In the genomic region with DNA sequence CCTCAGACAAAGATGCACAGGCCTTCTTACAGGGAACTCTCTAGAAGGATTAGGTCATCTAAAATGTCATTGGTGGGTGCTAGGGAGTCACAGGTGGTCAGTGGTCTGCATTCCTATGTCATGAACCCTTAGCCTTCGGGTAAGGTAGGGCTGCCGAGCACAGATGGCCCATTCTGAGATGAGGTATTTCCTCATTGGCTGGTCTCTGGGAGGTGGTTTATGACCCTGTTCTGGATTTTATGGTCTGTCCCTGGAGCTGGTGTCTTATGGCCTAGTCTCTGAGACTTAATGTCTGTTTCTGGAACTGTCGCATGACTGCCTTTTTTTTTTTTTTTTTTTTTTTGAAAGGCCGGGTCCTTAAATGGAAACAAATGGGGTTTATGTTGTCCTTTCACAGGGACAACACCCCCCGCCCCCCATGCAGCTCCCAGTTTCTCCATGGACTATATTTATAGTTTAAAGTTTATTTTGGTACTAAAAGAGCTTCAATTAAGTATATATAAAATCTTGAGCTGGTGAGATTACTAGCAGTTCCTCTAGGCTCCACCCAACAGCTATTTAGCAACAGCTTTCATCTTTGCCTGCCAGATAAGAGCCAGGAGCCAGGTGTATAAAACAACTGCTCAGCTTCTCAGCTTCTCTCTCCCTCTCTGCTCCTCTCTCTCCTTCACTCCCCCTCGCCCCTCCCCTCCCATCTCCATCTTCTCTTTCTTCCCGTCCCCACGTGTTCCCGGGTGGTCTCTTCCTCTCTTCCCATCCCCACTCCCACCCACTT, we compare ENCODE assay signal across 33 mouse cellular contexts. TPM values are rescaled to one million over a fixed set of nuclear protein-coding genes. Genes with fewer than 3 reads are reported as not detected.
DNase-seq lines count a peak whose midpoint lies in the region; ATAC-seq and TF ChIP-seq lines count a peak whose summit lies in the region.
"Had no signal": no experiment of that assay in that cellular context is flagged by ENCODE, and none has a peak within 500 bp of the region (broad histone marks: within the 10 kb centered on the region; RNA-seq: fewer than 3 reads in every experiment).

No protein-coding gene starts in this region.

- CTCF ChIA-PET in Patski (lab: Charles Lee) = interaction anchor here (1.1 kb wide), 1 partner anchor 8 kb away, joined by 3 read pairs; no protein-coding TSS in a partner anchor

- 18% methylated on average over 9 of the region's 9 CpGs for WGBS in kidney, embryonic 16.5 days
- 48% methylated on average over 9 of the region's 9 CpGs for WGBS in kidney, adult 2 months
- 18% methylated on average over 9 of the region's 9 CpGs for WGBS in intestine, postnatal 0 days
- WGBS in midbrain, embryonic 14.5 days = 74% methylated on average over 9 of the region's 9 CpGs

- in situ Hi-C loops in Patski (cut with MboI; ENCODE audit: low pct_unique_long_range_greater_than_20kb) = loop anchor here (10.0 kb wide), 2 partner anchors 158 to 318 kb away; no protein-coding TSS in a partner anchor

- H3K27me3 ChIP-seq in kidney, embryonic 16.5 days (ENCODE audit: insufficient read depth, low read length) = no peaks in the 10 kb centered on the region
- no peaks in the 10 kb centered on the region for H3K27me3 ChIP-seq in kidney, adult 2 months (replicated peaks; ENCODE audit: control insufficient read depth, insufficient read depth, low read length)
- no peaks in the 10 kb centered on the region for H3K27me3 ChIP-seq in Patski
- H3K27me3 ChIP-seq in intestine, postnatal 0 days (replicated peaks; ENCODE audit: control insufficient read depth, insufficient read depth, low read length) = no peaks in the 10 kb centered on the region
- no peaks in the 10 kb centered on the region for H3K27me3 ChIP-seq in midbrain, embryonic 14.5 days (ENCODE audit: control insufficient read depth, insufficient read depth, low read length)
- H3K27me3 ChIP-seq: limb, embryonic 15.5 days; midbrain, embryonic 12.5 days; neural tube, embryonic 12.5 days; stomach, embryonic 15.5 days had no signal

- no peak for TF ChIP-seq CTCF in kidney, adult 2 months (conservative IDR thresholded peaks at IDR 0.05; ENCODE audit: insufficient read depth, insufficient read length, low read depth, low read length)
- TF ChIP-seq CTCF in Patski (IDR thresholded peaks at IDR 0.05) = no peak
- no peak for TF ChIP-seq CTCF in intestine, postnatal 0 days (IDR thresholded peaks at IDR 0.05; ENCODE audit: low read depth)

- H3K4me2 ChIP-seq in kidney, embryonic 16.5 days (replicated peaks; ENCODE audit: low read depth, low read length) = no peak overlapping the region
- H3K4me2 ChIP-seq in intestine, postnatal 0 days (replicated peaks; ENCODE audit: low read depth) = no peak overlapping the region
- no peak overlapping the region for H3K4me2 ChIP-seq in midbrain, embryonic 14.5 days (ENCODE audit: low read length)
- H3K4me2 ChIP-seq: hindbrain, embryonic 14.5 days; limb, embryonic 15.5 days; midbrain, embryonic 12.5 days; neural tube, embryonic 12.5 days; stomach, embryonic 15.5 days had no signal

- H3K9me3 ChIP-seq in kidney, embryonic 16.5 days (ENCODE audit: low read length) = no peaks in the 10 kb centered on the region
- H3K9me3 ChIP-seq in intestine, postnatal 0 days (ENCODE audit: control insufficient read depth) = no peaks in the 10 kb centered on the region
- no peaks in the 10 kb centered on the region for H3K9me3 ChIP-seq in midbrain, embryonic 14.5 days (ENCODE audit: control insufficient read depth, low read length)
- H3K9me3 ChIP-seq: embryonic facial prominence, embryonic 10.5 days; forebrain, embryonic 10.5 days; heart, embryonic 10.5 days; limb, embryonic 15.5 days; midbrain, embryonic 12.5 days; neural tube, embryonic 12.5 days; stomach, embryonic 15.5 days had no signal

- POLR2A ChIA-PET in Patski (lab: Charles Lee) = interaction anchor here (0.7 to 1.2 kb wide), 2 partner anchors 29 to 224 kb away, joined by 3 to 7 read pairs; no protein-coding TSS in a partner anchor

- no peak overlapping the region for H3K9ac ChIP-seq in kidney, embryonic 16.5 days (replicated peaks; ENCODE audit: low read length)
- no peak overlapping the region for H3K9ac ChIP-seq in intestine, postnatal 0 days (ENCODE audit: low read depth, low read length)
- H3K9ac ChIP-seq in midbrain, embryonic 14.5 days (replicated peaks; ENCODE audit: low read length) = no peak overlapping the region
- H3K9ac ChIP-seq: hindbrain, embryonic 14.5 days; limb, embryonic 15.5 days; liver, postnatal 0 days; midbrain, embryonic 12.5 days; neural tube, embryonic 12.5 days; stomach, embryonic 15.5 days had no signal

- H3K36me3 ChIP-seq in kidney, embryonic 16.5 days (ENCODE audit: insufficient read depth, low read length) = no peaks in the 10 kb centered on the region
- no peaks in the 10 kb centered on the region for H3K36me3 ChIP-seq in kidney, adult 2 months (ENCODE audit: control insufficient read depth, insufficient read depth, low read length)
- no peaks in the 10 kb centered on the region for H3K36me3 ChIP-seq in intestine, postnatal 0 days (ENCODE audit: control insufficient read depth, insufficient read depth)
- no peaks in the 10 kb centered on the region for H3K36me3 ChIP-seq in midbrain, embryonic 14.5 days (ENCODE audit: control insufficient read depth, insufficient read depth, low read length)
- H3K36me3 ChIP-seq: embryonic facial prominence, embryonic 10.5 days; forebrain, embryonic 10.5 days; heart, embryonic 10.5 days; limb, embryonic 15.5 days; midbrain, embryonic 12.5 days; neural tube, embryonic 12.5 days; stomach, embryonic 15.5 days had no signal

- DNase-seq in kidney, adult 2 months = no peak
- DNase-seq in Patski (ENCODE audit: low read depth, low spot score) = no peak
- no peak for DNase-seq in spleen, postnatal 10 days (ENCODE audit: low spot score in 2 of 2)
- DNase-seq in midbrain, embryonic 14.5 days = no peak
- DNase-seq in spleen, postnatal 14 days (ENCODE audit: low spot score in 2 of 2) = no peak
- DNase-seq: cerebellum, adult 11 months; cerebellum, postnatal 10 days; gastrocnemius, adult 2 months; heart, postnatal 4 days; kidney, postnatal 10 days; liver, postnatal 0 days; lung, postnatal 10 days; thymus, postnatal 36 days had no signal

- no peak for ATAC-seq in kidney, embryonic 16.5 days (ENCODE audit: low FRiP score, low TSS enrichment)
- ATAC-seq in Patski = peak; percentile 51
- peak; percentile 83 for ATAC-seq in intestine, postnatal 0 days
- ATAC-seq in megakaryocyte progenitor cell, adult 5-6 weeks (replicated peaks; ENCODE audit: poor library complexity) = peak; percentile 48; the same call in 1 of the 2 replicates
- no peak for ATAC-seq in midbrain, embryonic 14.5 days (ENCODE audit: low FRiP score, low TSS enrichment)
- ATAC-seq: inflammation-experienced regulatory T-cells, adult 6 months; liver, postnatal 0 days had no signal

- no peak for TF ChIP-seq POLR2A in kidney, adult 2 months (IDR thresholded peaks at IDR 0.05; ENCODE audit: low read depth, low read length)

- no peak overlapping the region for H3K4me3 ChIP-seq in kidney, embryonic 16.5 days (ENCODE audit: low read length)
- no peak overlapping the region for H3K4me3 ChIP-seq in kidney, adult 2 months (ENCODE audit: insufficient read depth, low read depth, low read length)
- no peak overlapping the region for H3K4me3 ChIP-seq in intestine, postnatal 0 days (ENCODE audit: low read depth, low read length)
- no peak overlapping the region for H3K4me3 ChIP-seq in midbrain, embryonic 14.5 days (replicated peaks; ENCODE audit: low read depth, low read length)
- H3K4me3 ChIP-seq: embryonic facial prominence, embryonic 10.5 days; forebrain, embryonic 10.5 days; gastrocnemius, adult 2 months; heart, embryonic 10.5 days; layer of hippocampus, adult 2 months; limb, embryonic 15.5 days; midbrain, embryonic 12.5 days; neural tube, embryonic 12.5 days; stomach, embryonic 15.5 days had no signal

- H3K27ac ChIP-seq in kidney, embryonic 16.5 days (ENCODE audit: low read length) = peak overlapping the region; percentile 20; the same call in 1 of the 2 replicates
- no peak overlapping the region for H3K27ac ChIP-seq in kidney, adult 2 months (ENCODE audit: insufficient read depth, low read depth, low read length)
- no peak overlapping the region for H3K27ac ChIP-seq in intestine, postnatal 0 days (ENCODE audit: low read depth, low read length)
- H3K27ac ChIP-seq in midbrain, embryonic 14.5 days (replicated peaks; ENCODE audit: low read depth, low read length) = no peak overlapping the region
- H3K27ac ChIP-seq: embryonic facial prominence, embryonic 10.5 days; forebrain, embryonic 10.5 days; gastrocnemius, adult 2 months; heart, embryonic 10.5 days; hindbrain, embryonic 14.5 days; layer of hippocampus, adult 2 months; limb, embryonic 15.5 days; midbrain, embryonic 12.5 days; neural tube, embryonic 12.5 days; stomach, embryonic 15.5 days had no signal

- H3K4me1 ChIP-seq in kidney, embryonic 16.5 days (ENCODE audit: insufficient read depth, low read length) = peaks cover 5% of the 10 kb centered on the region
- H3K4me1 ChIP-seq in kidney, adult 2 months (ENCODE audit: control insufficient read depth, insufficient read depth, low read length) = no peaks in the 10 kb centered on the region
- H3K4me1 ChIP-seq in intestine, postnatal 0 days (replicated peaks; ENCODE audit: control insufficient read depth, insufficient read depth, low read length) = no peaks in the 10 kb centered on the region
- H3K4me1 ChIP-seq in midbrain, embryonic 14.5 days (ENCODE audit: control insufficient read depth, insufficient read depth, low read length) = no peaks in the 10 kb centered on the region
- H3K4me1 ChIP-seq: embryonic facial prominence, embryonic 10.5 days; forebrain, embryonic 10.5 days; heart, embryonic 10.5 days; midbrain, embryonic 12.5 days; neural tube, embryonic 12.5 days; stomach, embryonic 15.5 days had no signal

RNA-seq across cellular contexts. Expression of a gene that starts 23.7 kb away (rescaled TPM):
- polyA plus RNA-seq in kidney, embryonic 16.5 days (2015; fragmentation: Nextera tagmentation; extraction: Ambion mirVana) = not detected in 2 replicates
- not detected in 2 replicates for polyA plus RNA-seq in kidney, adult 2 months (2012; rRNA removed)
- not detected for polyA plus RNA-seq in Patski (2021)
- not detected in 2 replicates for polyA plus RNA-seq in intestine, postnatal 0 days (2015; fragmentation: Nextera tagmentation; extraction: Ambion mirVana)
- total RNA-seq in megakaryocyte progenitor cell, adult 5-6 weeks (2015) = not detected in 2 replicates
- not detected in 2 replicates for total RNA-seq in megakaryocyte progenitor cell, adult 5-6 weeks (2017)
- not detected in 2 replicates for polyA plus RNA-seq in midbrain, embryonic 14.5 days (2014; fragmentation: Nextera tagmentation; extraction: Ambion mirVana)
- total RNA-seq: adrenal gland, postnatal 4 days; gastrocnemius, adult 2 months; gastrocnemius, postnatal 4 days; heart, postnatal 4 days; layer of hippocampus, adult 2 months; layer of hippocampus, postnatal 25 days had no signal
- polyA plus RNA-seq: cortical plate, adult 2 months; frontal cortex, adult 2 months; heart, embryonic 10.5 days; heart, embryonic 16.5 days; hindbrain, embryonic 14.5 days; inflammation-experienced regulatory T-cells, adult 6 months; limb, embryonic 15.5 days; liver, postnatal 0 days; midbrain, embryonic 12.5 days; neural tube, embryonic 12.5 days; spleen, adult 2 months had no signal

RNA-seq across cellular contexts. Expression of a gene that starts 49.8 kb away (rescaled TPM):
- 23.0 and 26.3 TPM in 2 replicates for polyA plus RNA-seq in kidney, embryonic 16.5 days (2015; fragmentation: Nextera tagmentation; extraction: Ambion mirVana)
- 9.5 TPM in 2 replicates for polyA plus RNA-seq in kidney, adult 2 months (2012; rRNA removed)
- polyA plus RNA-seq in Patski (2021) = 38.2 TPM
- polyA plus RNA-seq in intestine, postnatal 0 days (2015; fragmentation: Nextera tagmentation; extraction: Ambion mirVana) = 12.8 and 14.2 TPM in 2 replicates
- 33.8 and 42.4 TPM in 2 replicates for total RNA-seq in megakaryocyte progenitor cell, adult 5-6 weeks (2015)
- total RNA-seq in megakaryocyte progenitor cell, adult 5-6 weeks (2017) = 17.8 and 25.6 TPM in 2 replicates
- polyA plus RNA-seq in midbrain, embryonic 14.5 days (2014; fragmentation: Nextera tagmentation; extraction: Ambion mirVana) = 3.3 and 4.4 TPM in 2 replicates

RNA-seq across cellular contexts. Expression of a gene that starts 54.5 kb away (rescaled TPM):
- polyA plus RNA-seq in kidney, embryonic 16.5 days (2015; fragmentation: Nextera tagmentation; extraction: Ambion mirVana) = 107 and 130 TPM in 2 replicates
- 133 and 159 TPM in 2 replicates for polyA plus RNA-seq in kidney, adult 2 months (2012; rRNA removed)
- 110 TPM for polyA plus RNA-seq in Patski (2021)
- 164 and 169 TPM in 2 replicates for polyA plus RNA-seq in intestine, postnatal 0 days (2015; fragmentation: Nextera tagmentation; extraction: Ambion mirVana)
- 74.4 and 76.3 TPM in 2 replicates for total RNA-seq in megakaryocyte progenitor cell, adult 5-6 weeks (2015)
- 92.0 and 128 TPM in 2 replicates for total RNA-seq in megakaryocyte progenitor cell, adult 5-6 weeks (2017)
- polyA plus RNA-seq in midbrain, embryonic 14.5 days (2014; fragmentation: Nextera tagmentation; extraction: Ambion mirVana) = 159 and 190 TPM in 2 replicates

Comparison
In these comparisons a context has a peak if more than half of its experiments do, and no peak if none do; other contexts are left out.
1. ATAC-seq: peak in Patski (single experiment), intestine, postnatal 0 days (single experiment) and megakaryocyte progenitor cell, adult 5-6 weeks (single experiment); none in kidney, embryonic 16.5 days (single experiment) and midbrain, embryonic 14.5 days (single experiment).